10 mouse cellular contexts compared by ENCODE assay signal in the genomic region with DNA sequence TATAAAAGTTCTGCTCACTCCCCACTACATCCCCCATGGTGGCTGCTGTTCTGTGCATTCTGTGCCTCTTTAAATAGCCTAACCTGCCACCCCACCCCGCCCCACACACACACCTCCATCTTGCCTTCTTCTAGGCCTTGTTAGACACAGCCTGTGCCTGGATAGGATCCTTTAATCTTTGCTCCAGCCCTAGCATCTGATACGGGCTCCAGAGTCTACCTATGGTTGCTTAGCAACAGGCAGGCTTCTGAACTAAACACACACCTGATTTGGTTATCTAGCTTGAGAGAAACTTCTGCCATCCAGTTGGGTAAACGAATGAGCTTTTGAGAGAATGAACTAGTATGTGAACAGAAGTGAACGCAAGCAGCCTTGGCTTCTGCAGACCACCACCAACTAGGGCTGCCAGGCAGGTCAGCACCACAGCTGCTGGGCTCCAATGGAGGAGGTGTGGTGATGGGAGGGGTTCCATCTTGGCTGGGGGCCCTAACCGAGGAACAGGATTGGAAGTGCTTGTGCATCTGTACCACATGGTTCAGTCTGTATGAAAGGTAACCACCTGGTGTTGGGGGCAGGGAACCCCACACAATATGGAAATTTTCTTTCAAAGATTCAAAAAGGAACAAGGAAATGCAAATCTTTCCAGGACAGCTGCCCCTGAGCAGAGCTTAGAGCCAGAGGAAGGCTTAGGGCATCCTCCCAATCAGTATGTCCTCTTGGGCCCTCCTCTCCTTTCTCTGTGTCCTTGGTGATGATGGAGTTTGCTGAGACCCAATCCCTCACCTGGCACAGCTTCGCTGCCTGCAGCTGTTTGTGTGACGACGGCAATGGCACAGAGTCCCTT.
DNase-seq lines count a peak whose midpoint lies in the region; ATAC-seq and TF ChIP-seq lines count a peak whose summit lies in the region.
"Had no signal": no experiment of that assay in that cellular context is flagged by ENCODE, and none has a peak within 500 bp of the region (broad histone marks: within the 10 kb centered on the region; RNA-seq: fewer than 3 reads in every experiment).

No protein-coding gene starts in this region.

- no peaks in the 10 kb centered on the region for H3K27me3 ChIP-seq in intestine, embryonic 15.5 days (replicated peaks)
- H3K27me3 ChIP-seq in stomach, postnatal 0 days (ENCODE audit: control insufficient read depth, insufficient read depth, low read length): no peaks in the 10 kb centered on the region
- no peaks in the 10 kb centered on the region for H3K27me3 ChIP-seq in heart, embryonic 12.5 days (replicated peaks)
- H3K27me3 ChIP-seq: heart, embryonic 15.5 days; liver, embryonic 15.5 days had no signal

- peak overlapping the region; percentile 59; the same call in 1 of the 2 replicates for H3K27ac ChIP-seq in left cerebral cortex, adult 2 months
- no peak overlapping the region for H3K27ac ChIP-seq in intestine, embryonic 15.5 days
- peak overlapping the region; percentile 61 for H3K27ac ChIP-seq in stomach, postnatal 0 days (replicated peaks)
- H3K27ac ChIP-seq in heart, embryonic 12.5 days (ENCODE audit: poor library complexity, severe bottlenecking): no peak overlapping the region
- H3K27ac ChIP-seq: heart, embryonic 15.5 days; liver, embryonic 15.5 days had no signal

- H3K4me2 ChIP-seq in intestine, embryonic 15.5 days (replicated peaks): no peak overlapping the region
- H3K4me2 ChIP-seq in stomach, postnatal 0 days (replicated peaks; ENCODE audit: low read depth): no peak overlapping the region
- no peak overlapping the region for H3K4me2 ChIP-seq in heart, embryonic 12.5 days
- H3K4me2 ChIP-seq: heart, embryonic 15.5 days; liver, embryonic 15.5 days had no signal

- no peaks in the 10 kb centered on the region for H3K9me3 ChIP-seq in intestine, embryonic 15.5 days
- no peaks in the 10 kb centered on the region for H3K9me3 ChIP-seq in stomach, postnatal 0 days (ENCODE audit: control insufficient read depth, low read length)
- no peaks in the 10 kb centered on the region for H3K9me3 ChIP-seq in heart, embryonic 12.5 days (replicated peaks)
- H3K9me3 ChIP-seq: heart, embryonic 15.5 days; liver, embryonic 15.5 days had no signal

- H3K36me3 ChIP-seq in intestine, embryonic 15.5 days: no peaks in the 10 kb centered on the region
- H3K36me3 ChIP-seq in stomach, postnatal 0 days (ENCODE audit: control insufficient read depth, insufficient read depth, low read length): no peaks in the 10 kb centered on the region
- no peaks in the 10 kb centered on the region for H3K36me3 ChIP-seq in heart, embryonic 12.5 days
- H3K36me3 ChIP-seq: heart, embryonic 15.5 days; liver, embryonic 15.5 days had no signal

- TF ChIP-seq EP300 in stomach, postnatal 0 days (optimal IDR thresholded peaks at IDR 0.05): no peak

- WGBS in intestine, embryonic 15.5 days: 58% methylated on average over 8 of the region's 8 CpGs
- WGBS in stomach, postnatal 0 days: 58% methylated on average over 8 of the region's 8 CpGs
- 76% methylated on average over 8 of the region's 8 CpGs for WGBS in heart, embryonic 12.5 days

- no peak overlapping the region for H3K9ac ChIP-seq in intestine, embryonic 15.5 days
- H3K9ac ChIP-seq in stomach, postnatal 0 days (ENCODE audit: low read length): no peak overlapping the region
- H3K9ac ChIP-seq in heart, embryonic 12.5 days: no peak overlapping the region
- H3K9ac ChIP-seq: heart, embryonic 15.5 days; liver, embryonic 15.5 days had no signal

- H3K4me1 ChIP-seq in intestine, embryonic 15.5 days (replicated peaks): peaks cover 4% of the 10 kb centered on the region; the same call in 1 of the 2 replicates
- H3K4me1 ChIP-seq in stomach, postnatal 0 days (replicated peaks; ENCODE audit: control insufficient read depth, insufficient read depth): no peaks in the 10 kb centered on the region
- H3K4me1 ChIP-seq in heart, embryonic 12.5 days (replicated peaks): peaks cover 39% of the 10 kb centered on the region
- H3K4me1 ChIP-seq: liver, embryonic 15.5 days had no signal

- intact Hi-C loops in left cerebral cortex, adult 2 months (cut with DNase I): loop anchor here (1.0 to 5.0 kb wide), 2 partner anchors 90 to 106 kb away; no protein-coding TSS in a partner anchor
- intact Hi-C loops in left cerebral cortex, postnatal 25 days (cut with DNase I): loop anchor here (5.0 kb wide), 1 partner anchor 96 kb away; no protein-coding TSS in a partner anchor

- H3K4me3 ChIP-seq in left cerebral cortex, adult 2 months: no peak overlapping the region
- no peak overlapping the region for H3K4me3 ChIP-seq in intestine, embryonic 15.5 days (replicated peaks)
- H3K4me3 ChIP-seq in stomach, postnatal 0 days (ENCODE audit: low read depth, low read length): no peak overlapping the region
- no peak overlapping the region for H3K4me3 ChIP-seq in heart, embryonic 12.5 days
- H3K4me3 ChIP-seq: heart, embryonic 15.5 days; liver, embryonic 15.5 days had no signal

- DNase-seq in left cerebral cortex, adult 2 months (ENCODE audit: extremely low spot score in 1 of 2, low spot score in 2 of 2): no peak
- DNase-seq in left cerebral cortex, postnatal 25 days (ENCODE audit: low spot score in 2 of 2): no peak
- peak; percentile 46 for DNase-seq in brain, adult 2 months (ENCODE audit: low read depth, low spot score)
- DNase-seq in stomach, postnatal 0 days (ENCODE audit: low spot score): peak; percentile 57
- DNase-seq in cerebellum, postnatal 36 days: no peak
- DNase-seq: kidney, postnatal 10 days had no signal

- peak; percentile 49; the same call in 1 of the 2 replicates for ATAC-seq in intestine, embryonic 15.5 days
- peak; percentile 89 for ATAC-seq in stomach, postnatal 0 days (ENCODE audit: low FRiP score, low TSS enrichment)
- ATAC-seq in heart, embryonic 12.5 days (ENCODE audit: insufficient number of reproducible peaks, low FRiP score): no peak

- no peak for TF ChIP-seq CTCF in left cerebral cortex, adult 2 months (IDR thresholded peaks at IDR 0.05)
- no peak for TF ChIP-seq CTCF in stomach, postnatal 0 days (IDR thresholded peaks at IDR 0.05; ENCODE audit: low read depth)

Comparison
In these comparisons a context has a peak if more than half of its experiments do, and no peak if none do; other contexts are left out.
1. DNase-seq: peak in brain, adult 2 months (single experiment) and stomach, postnatal 0 days (single experiment); none in left cerebral cortex, adult 2 months (0 of 2), left cerebral cortex, postnatal 25 days (0 of 2) and cerebellum, postnatal 36 days (0 of 2).
2. H3K27ac ChIP-seq: peak in left cerebral cortex, adult 2 months (single experiment) and stomach, postnatal 0 days (single experiment); none in intestine, embryonic 15.5 days (single experiment) and heart, embryonic 12.5 days (single experiment).